ENCODE assay signal across 8 mouse cellular contexts in the genomic region with DNA sequence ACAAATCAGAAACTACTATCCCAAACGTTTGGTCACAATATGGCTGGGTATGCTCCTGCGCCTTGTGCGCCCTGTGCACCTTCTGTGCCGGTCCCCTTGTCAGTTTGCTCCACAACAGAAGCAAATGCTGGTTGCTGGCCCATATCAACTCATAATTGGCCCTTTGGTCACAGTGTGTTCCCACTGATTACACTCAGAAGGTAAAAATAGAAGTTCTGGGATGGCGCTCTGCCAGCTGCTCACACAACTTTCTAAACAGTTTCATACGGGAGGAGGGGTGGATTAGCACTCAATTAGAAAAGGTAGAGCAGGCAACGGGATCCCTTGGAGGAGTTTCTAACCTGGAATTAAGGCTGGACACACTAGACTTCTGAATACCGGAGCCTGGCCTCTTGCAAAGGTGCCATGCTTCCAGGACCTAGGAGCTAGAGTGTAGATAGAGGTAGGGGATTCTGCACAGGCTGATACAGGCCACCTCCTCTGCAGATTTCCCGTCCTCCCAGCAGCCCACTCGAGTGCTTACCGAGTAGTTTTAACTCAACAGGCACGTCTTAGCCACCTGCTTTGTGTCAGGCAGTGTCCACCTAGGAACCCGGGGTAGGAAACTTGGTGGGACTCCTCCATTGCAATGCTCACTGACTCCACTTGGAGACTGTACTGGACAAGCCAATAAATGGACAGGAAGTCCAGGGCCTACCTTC. TPM values are rescaled to one million over a fixed set of nuclear protein-coding genes. Genes with fewer than 3 reads are reported as not detected.
DNase-seq lines count a peak whose midpoint lies in the region; ATAC-seq lines count a peak whose summit lies in the region.

No protein-coding gene starts in this region.

- no peaks in the 10 kb centered on the region for H3K9me3 ChIP-seq in hindbrain, embryonic 12.5 days (replicated peaks)

- H3K4me3 ChIP-seq in hindbrain, embryonic 12.5 days: no peak overlapping the region

- no peaks in the 10 kb centered on the region for H3K27me3 ChIP-seq in hindbrain, embryonic 12.5 days

- WGBS in hindbrain, embryonic 12.5 days: 83% methylated on average over 13 of the region's 13 CpGs

- H3K27ac ChIP-seq in hindbrain, embryonic 12.5 days: no peak overlapping the region

- H3K36me3 ChIP-seq in hindbrain, embryonic 12.5 days: no peaks in the 10 kb centered on the region

- ATAC-seq in megakaryocyte-erythroid progenitor cell, adult 5-6 weeks (replicated peaks; ENCODE audit: low FRiP score, low TSS enrichment, poor library complexity, severe bottlenecking): peak; percentile 99
- ATAC-seq in hindbrain, embryonic 12.5 days (ENCODE audit: low FRiP score): no peak

- H3K9ac ChIP-seq in hindbrain, embryonic 12.5 days: no peak overlapping the region

- no peaks in the 10 kb centered on the region for H3K4me1 ChIP-seq in hindbrain, embryonic 12.5 days

- DNase-seq in adrenal gland, adult (ENCODE audit: inconsistent age in 2 of 2, low spot score in 1 of 2): peak; percentile 62 to 63
- DNase-seq in adrenal gland, postnatal 4 days (ENCODE audit: low spot score in 2 of 2): no peak
- peak; percentile 76 for DNase-seq in gastrocnemius, postnatal 25 days
- DNase-seq in kidney, adult 8-10 months: peak; percentile 81 to 88
- no peak for DNase-seq in layer of hippocampus, adult 8-10 months (ENCODE audit: low spot score in 2 of 2)
- no peak for DNase-seq in natural killer cell, adult 2 months (ENCODE audit: low spot score in 2 of 2)

- H3K4me2 ChIP-seq in hindbrain, embryonic 12.5 days (replicated peaks): no peak overlapping the region

RNA-seq across cellular contexts. Expression of a gene that starts 16.4 kb away (rescaled TPM):
- total RNA-seq in adrenal gland, postnatal 4 days (2021): 10 to 100 TPM; 85.6 to 87.7 TPM
- total RNA-seq in gastrocnemius, postnatal 25 days (2021): 10 to 100 TPM; 33.1 to 33.3 TPM
- 23.7 and 33.3 TPM in 2 replicates for total RNA-seq in megakaryocyte-erythroid progenitor cell, adult 5-6 weeks (2014; fragmentation: Nextera tagmentation)
- total RNA-seq in megakaryocyte-erythroid progenitor cell, adult 5-6 weeks (2017): 7.0 and 7.9 TPM in 2 replicates
- polyA plus RNA-seq in hindbrain, embryonic 12.5 days (2016; fragmentation: Nextera tagmentation; extraction: Ambion mirVana): 37.0 and 47.6 TPM in 2 replicates
- total RNA-seq in layer of hippocampus, adult 8-10 months (2022): 100 to 1,000 TPM; 392 to 484 (median 448) TPM

RNA-seq across cellular contexts. Expression of a gene that starts 39.6 kb away (rescaled TPM):
- total RNA-seq in adrenal gland, postnatal 4 days (2021): 10 to 100 TPM; 48.3 to 62.2 TPM
- 10 to 100 TPM; 13.4 to 19.7 TPM for total RNA-seq in gastrocnemius, postnatal 25 days (2021)
- total RNA-seq in megakaryocyte-erythroid progenitor cell, adult 5-6 weeks (2014; fragmentation: Nextera tagmentation): 8.7 and 10.9 TPM in 2 replicates
- 15.2 and 19.4 TPM in 2 replicates for total RNA-seq in megakaryocyte-erythroid progenitor cell, adult 5-6 weeks (2017)
- 9.9 and 11.3 TPM in 2 replicates for polyA plus RNA-seq in hindbrain, embryonic 12.5 days (2016; fragmentation: Nextera tagmentation; extraction: Ambion mirVana)
- 10 to 100 TPM in 1 of 4 experiments, 1 to 10 TPM in 3; 6.2 to 19.2 (median 8.1) TPM for total RNA-seq in layer of hippocampus, adult 8-10 months (2022)

Comparison
In these comparisons a context has a peak if more than half of its experiments do, and no peak if none do; other contexts are left out.
1. DNase-seq: peak in adrenal gland, adult (2 of 2), gastrocnemius, postnatal 25 days (single experiment) and kidney, adult 8-10 months (2 of 2); none in adrenal gland, postnatal 4 days (0 of 2), layer of hippocampus, adult 8-10 months (0 of 2) and natural killer cell, adult 2 months (0 of 2).
2. RNA of a gene that starts 16.4 kb away (total RNA-seq): 392 to 484 TPM in layer of hippocampus, adult 8-10 months; 85.6 to 87.7 TPM in adrenal gland, postnatal 4 days, 7.0 to 33.3 TPM in megakaryocyte-erythroid progenitor cell, adult 5-6 weeks and 33.1 to 33.3 TPM in gastrocnemius, postnatal 25 days; every median in the first group is over 4 times any median in the second.